Mouse (Mus musculus) heart, postnatal 0 days (tissue): ENCODE results near the gene Plekhh2. TPM values are rescaled to one million over a fixed set of nuclear protein-coding genes. Genes with fewer than 3 reads are reported as not detected.

Experiments
- ATAC-seq: fragments of 200-750 bp; cut with Nextera tagmentation; 2 replicates; pipeline ENCODE4 v1.8.0; 2017; ENCODE audit warnings: low read depth, moderate number of reproducible peaks, moderate library complexity; ENCODE audit not compliant: insufficient read depth
- DNase-seq: peaks from one replicate; pipeline ENCODE4 v3.0.0-alpha.2; 2016; ENCODE audit warnings: low spot score
- H3K27ac ChIP-seq: fragments of 300-500 bp; sonication (generic); 2 replicates; pipeline ENCODE4 v1.5.1; 2014; ENCODE audit warnings: low read depth, mild to moderate bottlenecking
- H3K27me3 ChIP-seq: fragments of 300-500 bp; sonication (generic); 2 replicates; pipeline ENCODE4 v1.6.1; 2014; ENCODE audit warnings: low read length, mixed read lengths; ENCODE audit not compliant: control insufficient read depth, insufficient read depth
- H3K36me3 ChIP-seq: fragments of 300-500 bp; sonication (generic); replicated peaks from 2 replicates; pipeline ENCODE4 v1.6.1; 2014; ENCODE audit warnings: low read length, mixed read lengths; ENCODE audit not compliant: control insufficient read depth, insufficient read depth
- H3K4me1 ChIP-seq: fragments of 300-500 bp; sonication (generic); 2 replicates; pipeline ENCODE4 v1.6.1; 2014; ENCODE audit warnings: antibody characterized with exemption; ENCODE audit not compliant: control insufficient read depth, insufficient read depth
- H3K4me2 ChIP-seq: fragments of 300-500 bp; sonication (generic); 2 replicates; pipeline ENCODE4 v1.6.1; 2014; ENCODE audit warnings: low read depth, mild to moderate bottlenecking, low read length, moderate library complexity
- H3K4me3 ChIP-seq: fragments of 300-500 bp; sonication (generic); 2 replicates; pipeline ENCODE4 v1.5.1; 2014; ENCODE audit warnings: low read depth, low read length
- H3K9ac ChIP-seq: fragments of 300-500 bp; sonication (generic); replicated peaks from 2 replicates; pipeline ENCODE4 v1.6.1; 2014; ENCODE audit warnings: low read depth, low read length, mixed read lengths
- H3K9me3 ChIP-seq: fragments of 300-500 bp; sonication (generic); replicated peaks from 2 replicates; pipeline ENCODE4 v1.6.1; 2016; ENCODE audit warnings: low read length; ENCODE audit not compliant: control insufficient read depth
- CTCF ChIP-seq: IDR thresholded peaks from 2 replicates; pipeline ENCODE4 v1.5.1; 2016; ENCODE audit warnings: antibody characterized with exemption, control low read depth, low read depth
- EP300 ChIP-seq: IDR thresholded peaks from 2 replicates; pipeline ENCODE4 v1.6.1; 2016; ENCODE audit warnings: antibody characterized with exemption, low read depth
- whole genome bisulfite sequencing: fragments of 180-500 bp; shearing (Covaris S2); extraction: QIAGEN DNeasy Blood & Tissue Kit; methylation state at CpG from one replicate; pipeline ENCODE4 v1.1.7; 2014; 5-methylcytosine and 5-hydroxymethylcytosine counted together
- polyA plus RNA-seq: library from polyadenylated mRNA; unstranded; fragments of >200 nt; fragmentation: Nextera tagmentation; extraction: Ambion mirVana; gene quantifications from 2 replicates; pipeline ENCODE4 v1.2.1, GENCODE M21; 2015
- total RNA-seq: library from RNA; depleted of rRNA; stranded (reverse); fragments of >200 nt; gene quantifications from 2 replicates; pipeline ENCODE4 v1.2.3, GENCODE M21; 2014; ENCODE audit warnings: low replicate concordance

Gene Plekhh2
- total and polyA plus RNA-seq, 2 experiments from 2014 or later, result 0.68 to 1.6 TPM

- ATAC-seq (no peak), DNase-seq (no peak)
- Histone ChIP-seq H3K36me3 (no peaks in the 10 kb centered on the region), H3K4me2 (no peak overlapping the region), H3K4me3 (no peak overlapping the region), H3K9ac (no peak overlapping the region), H3K9me3 (no peaks in the 10 kb centered on the region), H3K27me3 (no peaks in the 10 kb centered on the region), H3K27ac (no peak overlapping the region), H3K4me1 (0 out of 2 replicates have a peak, but pooled peaks cover 3% of the 10 kb centered on the region)
- 69% methylated on average over 10 of the region's 10 CpGs for WGBS
- TF ChIP-seq CTCF (no peak), EP300 (no peak)
Observed at GRCm38 (mm10) chr17:84639796-84640378, 128.2 kb downstream of the Plekhh2 start.

GRCm38 (mm10) chr17:84641893-84642292 is 130.2 kb downstream of the Plekhh2 start:
- Histone ChIP-seq H3K9ac (no peak overlapping the region), H3K4me1 (0 out of 2 replicates have a peak, but pooled peaks cover 3% of the 10 kb centered on the region), H3K36me3 (no peaks in the 10 kb centered on the region), H3K9me3 (no peaks in the 10 kb centered on the region), H3K27ac (no peak overlapping the region), H3K4me3 (no peak overlapping the region), H3K4me2 (no peak overlapping the region), H3K27me3 (no peaks in the 10 kb centered on the region)
- 46% methylated on average over 3 of the region's 3 CpGs for WGBS
- no peak for DNase-seq
- no peak for ATAC-seq
- TF ChIP-seq EP300, result no peak
- peak; percentile 50 for TF ChIP-seq CTCF

- no peak overlapping the region for H3K27ac ChIP-seq
- DNase-seq, result no peak
- H3K36me3 ChIP-seq, result no peaks in the 10 kb centered on the region
- ATAC-seq, result no peak
- no peaks in the 10 kb centered on the region for H3K27me3 ChIP-seq
- no peak overlapping the region for H3K4me3 ChIP-seq
- no peak overlapping the region for H3K9ac ChIP-seq
- H3K9me3 ChIP-seq, result no peaks in the 10 kb centered on the region
- no peak for TF ChIP-seq CTCF
- TF ChIP-seq EP300, result no peak
- 85% methylated on average over 9 of the region's 9 CpGs for WGBS
- H3K4me1 ChIP-seq, result 0 out of 2 replicates have a peak, but pooled peaks cover 3% of the 10 kb centered on the region
- H3K4me2 ChIP-seq, result no peak overlapping the region
Observed at GRCm38 (mm10) chr17:84642324-84642723, 130.6 kb downstream of the Plekhh2 start.

GRCm38 (mm10) chr17:84644292-84645050 is 132.8 kb downstream of the Plekhh2 start:
- ATAC-seq, result 0 out of 2 replicates have a peak, but pooled peaks have one; percentile 17
- no peak for TF ChIP-seq EP300
- TF ChIP-seq CTCF, result no peak
- H3K4me2 ChIP-seq, result no peak overlapping the region; the same call in 1 of the 2 replicates

GRCm38 (mm10) chr17:84645119-84645518 is 133.4 kb downstream of the Plekhh2 start:
- H3K4me3 ChIP-seq, result no peak overlapping the region
- H3K27me3 ChIP-seq, result no peaks in the 10 kb centered on the region
- 62% methylated on average over 9 of the region's 9 CpGs for WGBS
- no peaks in the 10 kb centered on the region for H3K9me3 ChIP-seq
- no peak overlapping the region for H3K9ac ChIP-seq
- no peak for TF ChIP-seq CTCF
- no peak for TF ChIP-seq EP300
- no peaks in the 10 kb centered on the region for H3K36me3 ChIP-seq
- ATAC-seq, result no peak
- no peak for DNase-seq
- H3K4me1 ChIP-seq, result 0 out of 2 replicates have a peak, but pooled peaks cover 3% of the 10 kb centered on the region
- no peak overlapping the region for H3K27ac ChIP-seq
- H3K4me2 ChIP-seq, result no peak overlapping the region

More at GRCm38 (mm10) chr17:84644292-84645050, 132.8 kb downstream of the Plekhh2 start:
- WGBS, result 55% methylated on average over 16 of the region's 16 CpGs
- H3K9me3 ChIP-seq, result no peaks in the 10 kb centered on the region
- no peak overlapping the region for H3K4me3 ChIP-seq
- H3K27ac ChIP-seq, result no peak overlapping the region
- no peak overlapping the region for H3K9ac ChIP-seq
- H3K27me3 ChIP-seq, result no peaks in the 10 kb centered on the region
- DNase-seq, result no peak
- H3K36me3 ChIP-seq, result no peaks in the 10 kb centered on the region
- 0 out of 2 replicates have a peak, but pooled peaks cover 3% of the 10 kb centered on the region for H3K4me1 ChIP-seq
